Mouse (Mus musculus): ENCODE results near the gene Zdhhc5.

The Zdhhc5 gene

DNA sequence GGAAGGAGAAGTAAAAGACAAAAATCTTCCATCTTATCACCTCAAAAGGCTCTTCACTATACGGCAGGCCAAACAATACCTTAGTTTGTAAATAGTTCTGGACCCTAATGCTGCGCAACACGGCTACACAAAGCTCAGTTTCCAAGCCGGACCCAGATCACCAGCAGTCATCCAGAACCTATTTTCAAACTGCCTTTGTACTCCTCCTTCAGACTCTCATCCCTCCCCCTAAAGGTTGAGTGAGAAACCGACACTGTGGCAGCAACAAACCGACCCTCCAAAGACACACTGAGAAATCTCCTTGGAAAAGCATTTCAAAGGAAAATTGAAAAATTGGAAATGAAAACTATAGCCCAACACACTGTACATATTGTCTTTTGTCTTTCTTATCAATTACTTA lies 66.6 kb downstream of the Zdhhc5 start:
- TF ChIP-seq GATA4 (IDR thresholded peaks at IDR 0.05; ENCODE audit: insufficient replicate concordance, low read length) = no peak

DNA sequence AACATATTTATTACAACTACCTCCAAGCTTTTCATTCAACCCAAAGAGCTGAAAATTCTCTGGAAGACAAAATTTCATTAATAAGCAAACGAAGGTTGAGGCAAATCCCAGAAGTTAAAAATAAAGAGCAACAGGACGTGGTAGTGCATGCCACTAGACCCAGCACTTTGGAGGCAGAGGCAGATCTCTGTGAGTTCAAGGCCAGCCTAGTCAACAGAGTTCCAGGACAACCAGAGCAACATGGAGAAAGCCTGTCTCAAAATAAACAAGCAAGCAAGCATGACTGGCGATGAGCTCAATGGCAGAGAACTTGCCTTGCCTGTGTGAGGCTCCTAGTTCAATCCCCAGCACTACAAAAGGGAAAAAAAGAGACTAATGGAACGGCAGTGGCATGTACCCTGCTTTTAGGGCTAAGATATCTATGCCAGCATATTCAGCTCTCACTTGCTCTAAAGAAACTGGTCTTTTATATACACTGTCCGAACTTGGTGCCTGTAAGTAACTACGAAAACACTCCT lies 67.9 kb downstream of the Zdhhc5 start:
- TF ChIP-seq GATA4 (IDR thresholded peaks at IDR 0.05; ENCODE audit: insufficient replicate concordance, low read length) = no peak

DNA sequence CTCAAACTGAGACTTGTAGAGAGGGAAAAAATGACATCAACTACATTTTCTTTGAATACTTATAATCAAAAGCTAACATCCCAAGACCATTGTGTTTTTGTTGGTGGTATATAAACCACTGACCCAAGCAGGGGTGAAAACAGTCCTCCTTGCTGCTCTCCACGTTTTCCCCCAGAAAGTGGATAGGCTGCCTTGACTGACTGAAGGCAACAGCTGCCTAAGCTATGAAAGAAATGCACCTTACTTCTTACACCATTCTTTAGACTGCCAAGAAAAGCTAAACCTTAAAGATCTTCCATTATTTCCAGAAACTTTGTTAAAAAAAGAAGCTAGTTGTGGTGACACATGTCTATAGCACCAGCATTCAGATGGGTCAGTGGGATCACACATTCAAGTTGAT lies 68.8 kb downstream of the Zdhhc5 start:
- no peak for TF ChIP-seq GATA4 (IDR thresholded peaks at IDR 0.05; ENCODE audit: insufficient replicate concordance, low read length)

DNA sequence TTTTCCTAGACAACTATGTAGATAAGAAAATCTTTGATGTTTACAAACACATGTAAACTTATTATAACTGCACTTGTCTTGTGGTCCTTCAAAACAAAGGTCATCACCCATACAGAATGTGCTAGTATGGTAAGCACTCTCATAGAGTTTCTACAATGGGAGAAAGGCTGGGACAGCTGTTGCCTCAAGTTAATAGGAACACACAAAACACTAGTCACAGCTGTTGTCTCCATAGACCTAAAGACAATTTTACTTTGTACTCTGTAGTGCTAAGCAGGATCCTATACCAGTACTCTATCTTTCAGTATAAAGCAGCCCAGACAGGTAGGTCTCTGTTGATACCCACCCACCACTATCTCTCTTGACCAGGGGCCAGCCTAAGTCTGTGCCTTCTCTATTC lies 74.1 kb downstream of the Zdhhc5 start:
- TF ChIP-seq GATA4 (IDR thresholded peaks at IDR 0.05; ENCODE audit: insufficient replicate concordance, low read length) = no peak

DNA sequence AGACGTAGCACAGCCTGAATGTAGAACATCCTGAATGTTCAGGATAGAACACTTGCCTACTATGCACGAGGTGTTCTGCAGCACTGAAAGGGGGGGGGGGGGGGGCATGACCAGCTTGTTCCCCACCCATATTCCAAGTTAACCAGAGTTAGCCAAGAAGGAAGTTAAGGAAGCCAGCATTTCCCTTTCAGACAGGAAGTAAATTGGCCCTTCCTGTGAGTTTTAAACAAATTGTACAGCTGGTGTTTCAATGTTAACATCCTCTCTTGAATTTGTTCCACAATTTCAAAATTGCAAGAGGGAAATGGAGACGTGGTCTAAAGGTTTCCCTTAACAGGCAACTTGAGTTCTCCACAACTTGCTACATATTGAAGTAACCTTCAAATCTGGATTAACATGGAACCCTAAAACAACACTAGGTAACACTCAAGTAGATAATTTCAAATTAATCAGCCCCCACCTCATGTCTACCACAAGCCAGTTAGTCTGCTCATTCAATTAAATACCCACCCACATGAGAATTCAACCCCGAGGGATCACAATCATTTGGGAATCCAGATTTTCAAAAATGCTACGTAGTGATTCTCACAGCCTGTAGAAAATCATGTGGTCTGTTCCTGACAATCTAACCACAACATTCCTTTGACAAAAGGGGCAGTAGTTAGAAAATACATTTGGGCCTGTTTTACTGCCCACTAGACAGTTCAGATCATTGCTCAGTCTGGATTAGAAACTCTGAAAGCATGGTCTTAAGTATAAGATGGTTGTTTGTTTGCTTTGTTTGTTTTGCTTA lies 76.4 kb downstream of the Zdhhc5 start:
- TF ChIP-seq GATA4 (IDR thresholded peaks at IDR 0.05; ENCODE audit: insufficient replicate concordance, low read length) = no peak
